ENCODE assay signal across 8 mouse cellular contexts in the genomic region with DNA sequence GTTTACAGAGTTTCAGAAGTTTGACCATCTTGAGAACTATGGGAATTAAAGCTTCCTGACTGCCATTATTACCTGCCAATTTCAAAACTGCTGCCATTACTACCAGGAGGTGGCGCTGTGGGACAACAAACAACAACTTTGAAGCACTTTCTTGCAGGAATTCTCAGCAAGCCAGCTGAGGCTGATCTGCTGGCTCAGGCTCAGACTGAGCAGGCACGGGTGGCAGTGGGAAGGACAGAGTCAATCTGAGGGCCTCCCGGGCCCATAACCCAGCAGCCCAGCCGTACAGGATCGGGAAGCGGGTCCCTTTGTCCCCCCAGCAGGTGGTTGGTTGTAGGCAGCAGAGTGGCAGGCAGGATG. TPM values are rescaled to one million over a fixed set of nuclear protein-coding genes. Genes with fewer than 3 reads are reported as not detected.
DNase-seq lines count a peak whose midpoint lies in the region; ATAC-seq and TF ChIP-seq lines count a peak whose summit lies in the region.

No protein-coding gene starts in this region.

- TF ChIP-seq EP300 in lung, postnatal 0 days (IDR thresholded peaks at IDR 0.05): peak; percentile 37; the same call in 1 of the 2 replicates

- TF ChIP-seq CTCF in cerebellum, adult 2 months (IDR thresholded peaks at IDR 0.05; ENCODE audit: borderline replicate concordance, insufficient read depth, low read depth, low read length): peak; percentile 59
- TF ChIP-seq CTCF in lung, postnatal 0 days (IDR thresholded peaks at IDR 0.05): peak; percentile 95

- DNase-seq in MN1 (ENCODE audit: low spot score): peak; percentile 7
- peak; percentile 58 to 72 for DNase-seq in cerebellum, adult 2 months
- DNase-seq in heart, postnatal 4 days: peak; percentile 94
- peak; percentile 66 for DNase-seq in layer of hippocampus, adult 9-10 months (ENCODE audit: low spot score)
- peak; percentile 87 for DNase-seq in lung, postnatal 0 days (ENCODE audit: low spot score)
- DNase-seq in retina, postnatal 1 day: peak; percentile 92
- DNase-seq in urinary bladder, adult 18-20 months (ENCODE audit: low spot score in 2 of 2): peak; percentile 73 to 78

- peak overlapping the region; percentile 46 for H3K4me2 ChIP-seq in lung, postnatal 0 days (replicated peaks; ENCODE audit: low read depth, low read length)

- no peak for TF ChIP-seq POLR2A in cerebellum, adult 2 months (IDR thresholded peaks at IDR 0.05; ENCODE audit: borderline replicate concordance, insufficient read depth, low read length)

- no peak overlapping the region for H3K9ac ChIP-seq in lung, postnatal 0 days (replicated peaks; ENCODE audit: low read depth)

- no peak overlapping the region for H3K27ac ChIP-seq in cerebellum, adult 2 months (ENCODE audit: insufficient read depth, low read length)
- H3K27ac ChIP-seq in lung, postnatal 0 days (ENCODE audit: low read length): no peak overlapping the region

- no peaks in the 10 kb centered on the region for H3K36me3 ChIP-seq in lung, postnatal 0 days (ENCODE audit: insufficient read depth, low read length)

- no peaks in the 10 kb centered on the region for H3K9me3 ChIP-seq in lung, postnatal 0 days (ENCODE audit: low read length)

- H3K27me3 ChIP-seq in cerebellum, adult 2 months (ENCODE audit: control insufficient read depth, insufficient read depth, low read length): no peaks in the 10 kb centered on the region
- no peaks in the 10 kb centered on the region for H3K27me3 ChIP-seq in lung, postnatal 0 days (replicated peaks; ENCODE audit: insufficient read depth, low read length)

- H3K4me3 ChIP-seq in cerebellum, adult 2 months (replicated peaks; ENCODE audit: insufficient read depth, low read depth, low read length): no peak overlapping the region
- no peak overlapping the region for H3K4me3 ChIP-seq in lung, postnatal 0 days (ENCODE audit: low read depth, low read length)

- H3K4me1 ChIP-seq in cerebellum, adult 2 months (ENCODE audit: control insufficient read depth, insufficient read depth, low read length): peaks cover 5% of the 10 kb centered on the region; the same call in 1 of the 2 replicates
- peaks cover 12% of the 10 kb centered on the region for H3K4me1 ChIP-seq in lung, postnatal 0 days (ENCODE audit: insufficient read depth, low read depth, low read length)

- peak; percentile 69; the same call in 1 of the 2 replicates for ATAC-seq in frontal cortex, adult (ENCODE audit: low TSS enrichment)
- ATAC-seq in lung, postnatal 0 days: peak; percentile 67

- 2% methylated on average over 6 of the region's 6 CpGs for WGBS in cerebellum, adult 2 months
- 4% methylated on average over 6 of the region's 6 CpGs for WGBS in lung, postnatal 0 days

RNA-seq across cellular contexts. Expression of gene Mlph, which starts 13.7 kb away (rescaled TPM):
- polyA plus RNA-seq in cerebellum, adult 2 months (2012; rRNA removed): 2.5 and 3.3 TPM in 2 replicates
- total RNA-seq in heart, postnatal 4 days (2021): 1 to 10 TPM; 1.0 TPM
- 2.4 and 2.7 TPM in 2 replicates for polyA plus RNA-seq in lung, postnatal 0 days (2015; fragmentation: Nextera tagmentation; extraction: Ambion mirVana)

RNA-seq across cellular contexts. Expression of gene Prlh, which starts 24.4 kb away (rescaled TPM):
- 1.1 TPM in 1 of 2 replicates, not detected in the other for polyA plus RNA-seq in cerebellum, adult 2 months (2012; rRNA removed)
- not detected for total RNA-seq in heart, postnatal 4 days (2021)
- not detected in 2 replicates for polyA plus RNA-seq in lung, postnatal 0 days (2015; fragmentation: Nextera tagmentation; extraction: Ambion mirVana)

RNA-seq across cellular contexts. Expression of gene Rab17, which starts 40.9 kb away (rescaled TPM):
- not detected in 2 replicates for polyA plus RNA-seq in cerebellum, adult 2 months (2012; rRNA removed)
- total RNA-seq in heart, postnatal 4 days (2021): 1 to 10 TPM; 4.3 to 5.1 TPM
- polyA plus RNA-seq in lung, postnatal 0 days (2015; fragmentation: Nextera tagmentation; extraction: Ambion mirVana): 1.6 and 2.0 TPM in 2 replicates

Comparison
In these comparisons a context has a peak if more than half of its experiments do, and no peak if none do; other contexts are left out.
1. DNase-seq: peak in every context shown above with its lines; median percentile 94 in heart, postnatal 4 days; 92 in retina, postnatal 1 day; 87 in lung, postnatal 0 days; 76 in urinary bladder, adult 18-20 months; 66 in layer of hippocampus, adult 9-10 months; 65 in cerebellum, adult 2 months; 7 in MN1.